Mouse (Mus musculus): ENCODE data around the gene 4921507P07Rik. TPM values are rescaled to one million over a fixed set of nuclear protein-coding genes. Genes with fewer than 3 reads are reported as not detected.
"Not testable (repeated sequence)": the region's sequence is repeated elsewhere in the genome, so short reads cannot be mapped to it uniquely, and the experiment has no call there.

The 4921507P07Rik gene
- polyA plus RNA-seq, 1 experiment from 2014 or later = 1.1 TPM

GRCm38 (mm10) chr6:50588251-50588650, 8.2 kb downstream of the 4921507P07Rik start:
- H3K4me3 ChIP-seq (replicated peaks) = no peak overlapping the region
- H3K4me1 ChIP-seq = peaks cover 19% of the 10 kb centered on the region
- H3K9ac ChIP-seq = no peak overlapping the region
- ATAC-seq (replicated peaks; ENCODE audit: low FRiP score) = no peak
- 91% methylated on average over 1 of the region's 1 CpGs for WGBS
- no peaks in the 10 kb centered on the region for H3K9me3 ChIP-seq (replicated peaks)
- H3K4me2 ChIP-seq = no peak overlapping the region
- no peaks in the 10 kb centered on the region for H3K36me3 ChIP-seq
- no peak overlapping the region for H3K27ac ChIP-seq
- H3K27me3 ChIP-seq = no peaks in the 10 kb centered on the region

DNA sequence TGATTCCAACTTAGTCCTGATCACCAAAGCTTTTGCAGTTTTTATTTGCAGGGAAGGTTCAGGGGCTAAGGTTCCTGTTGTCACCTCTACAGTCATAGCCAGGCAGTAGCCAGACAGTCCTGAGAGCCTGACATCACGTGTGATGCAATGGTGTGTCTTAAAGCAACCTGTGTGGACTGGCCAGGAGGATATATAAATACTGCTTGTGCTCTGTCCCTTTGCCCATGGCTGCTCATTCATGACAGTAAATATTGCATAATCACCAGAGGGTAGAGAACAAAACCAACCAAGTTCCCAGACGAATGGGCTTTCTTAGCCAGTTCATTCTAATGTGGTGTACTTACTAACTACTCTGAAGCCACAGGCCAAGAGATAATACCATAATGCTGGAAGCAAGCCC, 9.0 kb downstream of the 4921507P07Rik start:
- no peak overlapping the region for H3K27ac ChIP-seq
- no peaks in the 10 kb centered on the region for H3K9me3 ChIP-seq (replicated peaks)
- WGBS = 59% methylated on average over 2 of the region's 2 CpGs
- H3K36me3 ChIP-seq = no peaks in the 10 kb centered on the region
- no peak overlapping the region for H3K4me2 ChIP-seq
- no peak for ATAC-seq (replicated peaks; ENCODE audit: low FRiP score)
- H3K27me3 ChIP-seq = no peaks in the 10 kb centered on the region
- peaks cover 19% of the 10 kb centered on the region for H3K4me1 ChIP-seq
- H3K4me3 ChIP-seq (replicated peaks) = no peak overlapping the region
- H3K9ac ChIP-seq = no peak overlapping the region

DNA sequence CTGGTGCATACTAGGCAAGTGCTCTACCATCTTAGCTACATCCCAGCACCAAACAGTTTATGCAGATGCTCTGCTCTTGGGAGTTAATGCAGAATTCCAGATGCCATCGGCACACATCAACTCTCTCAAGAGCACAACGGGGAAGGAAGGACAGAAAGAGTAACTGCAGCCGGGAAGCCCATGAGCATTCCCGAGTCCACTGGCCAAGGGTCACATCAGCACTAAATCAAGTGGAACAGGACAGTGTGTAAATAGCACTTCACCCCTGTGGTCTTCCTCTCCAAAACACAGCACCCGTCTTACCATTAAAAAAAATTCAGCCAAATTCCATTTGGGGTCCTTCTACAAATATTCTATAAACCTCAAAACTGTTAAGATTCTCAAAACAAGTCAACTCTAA, 10.1 kb downstream of the 4921507P07Rik start:
- H3K4me3 ChIP-seq (replicated peaks) = no peak overlapping the region
- H3K9ac ChIP-seq = no peak overlapping the region
- H3K4me2 ChIP-seq = no peak overlapping the region
- no peaks in the 10 kb centered on the region for H3K27me3 ChIP-seq
- WGBS = 22% methylated on average over 5 of the region's 5 CpGs
- peaks cover 19% of the 10 kb centered on the region for H3K4me1 ChIP-seq
- H3K27ac ChIP-seq = no peak overlapping the region
- H3K36me3 ChIP-seq = no peaks in the 10 kb centered on the region
- no peaks in the 10 kb centered on the region for H3K9me3 ChIP-seq (replicated peaks)
- no peak for ATAC-seq (replicated peaks; ENCODE audit: low FRiP score)

- H3K36me3 ChIP-seq = no peaks in the 10 kb centered on the region
- H3K4me3 ChIP-seq (replicated peaks) = no peak overlapping the region
- no peak overlapping the region for H3K27ac ChIP-seq
- no peak overlapping the region for H3K4me2 ChIP-seq
- no peak overlapping the region for H3K9ac ChIP-seq
- H3K4me1 ChIP-seq = peaks cover 19% of the 10 kb centered on the region
- no peaks in the 10 kb centered on the region for H3K9me3 ChIP-seq (replicated peaks)
- 45% methylated on average over 7 of the region's 7 CpGs for WGBS
- H3K27me3 ChIP-seq = no peaks in the 10 kb centered on the region
- no peak for ATAC-seq (replicated peaks; ENCODE audit: low FRiP score)
Measured at GRCm38 (mm10) chr6:50585733-50586132, 10.7 kb downstream of the 4921507P07Rik start.

DNA sequence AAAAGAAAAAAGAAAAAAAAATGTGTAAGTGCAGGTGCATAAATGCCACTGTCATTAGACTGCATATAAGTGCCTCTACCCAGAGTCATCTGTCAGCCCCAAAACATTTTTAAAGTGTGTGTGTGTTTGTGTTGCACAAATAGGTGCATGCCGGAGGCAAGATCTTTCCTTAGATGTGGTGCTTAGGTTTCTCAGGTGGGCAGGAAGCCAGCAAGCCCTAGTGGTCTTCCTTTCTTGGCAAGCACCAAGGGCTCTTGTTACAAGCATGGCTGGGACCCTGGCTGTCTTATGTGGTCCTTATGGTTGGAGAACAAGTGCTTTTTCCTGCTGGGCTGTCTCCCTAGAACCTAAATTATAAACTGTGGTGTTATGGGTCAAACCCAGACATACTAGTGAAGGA, 24.8 kb downstream of the 4921507P07Rik start:
- H3K9me3 ChIP-seq (replicated peaks) = no peaks in the 10 kb centered on the region

GRCm38 (mm10) chr6:50566997-50567255, 29.5 kb downstream of the 4921507P07Rik start:
- Histone ChIP-seq H3K36me3 (peaks cover 19% of the 10 kb centered on the region), H3K9me3 (replicated peaks) (no peaks in the 10 kb centered on the region), H3K4me2 (peak overlapping the region; percentile 74), H3K27me3 (no peaks in the 10 kb centered on the region), H3K27ac (peak overlapping the region; percentile 92), H3K4me1 (peaks cover 11% of the 10 kb centered on the region), H3K9ac (peak overlapping the region; percentile 77), H3K4me3 (replicated peaks) (peak overlapping the region; percentile 93)
- 25% methylated on average over 6 of the region's 6 CpGs for WGBS
- no peak for ATAC-seq (replicated peaks; ENCODE audit: low FRiP score)

More for the DNA sequence above, 24.8 kb downstream of the 4921507P07Rik start:
- no peaks in the 10 kb centered on the region for H3K36me3 ChIP-seq
- H3K9ac ChIP-seq = no peak overlapping the region
- 78% methylated on average over 1 of the region's 1 CpGs for WGBS
- no peak for ATAC-seq (replicated peaks; ENCODE audit: low FRiP score)
- peaks cover 6% of the 10 kb centered on the region; the same call in 1 of the 2 replicates for H3K4me1 ChIP-seq
- H3K27ac ChIP-seq = no peak overlapping the region
- H3K27me3 ChIP-seq = no peaks in the 10 kb centered on the region
- no peak overlapping the region for H3K4me2 ChIP-seq
- no peak overlapping the region for H3K4me3 ChIP-seq (replicated peaks)

DNA sequence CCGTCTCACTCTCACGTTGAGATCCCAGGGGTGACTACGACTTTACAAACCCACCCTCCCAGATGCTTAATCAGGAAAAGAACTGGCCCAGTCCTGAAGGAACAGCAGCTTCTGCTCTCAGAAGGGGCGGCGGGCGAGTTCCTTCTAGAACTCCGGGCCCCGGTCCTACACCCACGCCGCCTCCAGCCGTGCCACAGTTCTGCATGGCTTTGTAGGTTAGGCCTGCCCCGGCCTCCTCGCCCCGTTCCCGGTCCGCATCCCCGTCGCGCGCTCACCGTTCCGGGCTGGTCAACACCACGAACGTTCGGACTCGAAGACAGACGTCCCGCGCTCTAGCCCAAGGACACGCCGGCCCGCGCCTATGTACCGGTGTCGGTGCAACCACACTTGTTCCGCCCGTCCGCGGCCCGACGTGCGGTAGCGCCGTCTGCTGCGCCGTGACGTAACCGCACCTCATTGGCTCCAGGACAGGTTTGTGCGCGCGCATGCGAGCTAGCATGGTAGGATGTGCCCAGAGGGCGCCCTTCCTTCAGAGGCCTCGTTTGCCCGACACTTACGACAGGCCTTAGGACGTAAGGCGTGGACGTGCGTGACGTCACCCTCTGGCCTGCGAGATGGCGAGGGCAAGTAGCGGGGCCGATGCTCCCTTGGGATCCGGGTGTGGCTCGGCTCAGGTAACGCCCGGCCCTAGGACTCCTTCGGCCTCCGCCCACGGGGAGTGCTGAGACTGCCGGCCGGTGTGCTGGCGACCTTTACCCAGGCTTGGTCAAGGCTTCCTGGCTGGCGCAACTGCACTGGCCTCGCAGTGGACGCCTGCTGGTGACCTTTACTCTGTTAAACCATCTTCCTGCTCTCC, 30.1 kb downstream of the 4921507P07Rik start, which contains the start of gene Cycs:
Gene Cycs, minus strand, starts transcription at position 398 of the 856 bp plus-strand sequence.
- H3K27me3 ChIP-seq = no peaks in the 10 kb centered on the region
- peaks cover 11% of the 10 kb centered on the region for H3K4me1 ChIP-seq
- under 1% methylated on average over 78 of the region's 78 CpGs for WGBS
- H3K9me3 ChIP-seq (replicated peaks) = no peaks in the 10 kb centered on the region
- peak within 1 kb of the TSS; percentile 74 for H3K4me2 ChIP-seq
- peak; percentile 99 for ATAC-seq (replicated peaks; ENCODE audit: low FRiP score)
- H3K36me3 ChIP-seq = peaks cover 19% of the 10 kb centered on the region
- H3K9ac ChIP-seq = peak within 1 kb of the TSS; percentile 90
- H3K27ac ChIP-seq = peak within 1 kb of the TSS; percentile 92
- peak within 1 kb of the TSS; percentile 93 for H3K4me3 ChIP-seq (replicated peaks)

GRCm38 (mm10) chr6:50563651-50564050, 32.8 kb downstream of the 4921507P07Rik start:
- peaks cover 19% of the 10 kb centered on the region for H3K36me3 ChIP-seq
- over 99% methylated on average over 3 of the region's 3 CpGs for WGBS
- H3K4me1 ChIP-seq = peaks cover 11% of the 10 kb centered on the region
- H3K9me3 ChIP-seq (replicated peaks) = no peaks in the 10 kb centered on the region
- no peak overlapping the region for H3K27ac ChIP-seq
- H3K9ac ChIP-seq = no peak overlapping the region
- no peak overlapping the region for H3K4me3 ChIP-seq (replicated peaks)
- ATAC-seq (replicated peaks; ENCODE audit: low FRiP score) = no peak
- no peaks in the 10 kb centered on the region for H3K27me3 ChIP-seq
- no peak overlapping the region for H3K4me2 ChIP-seq

DNA sequence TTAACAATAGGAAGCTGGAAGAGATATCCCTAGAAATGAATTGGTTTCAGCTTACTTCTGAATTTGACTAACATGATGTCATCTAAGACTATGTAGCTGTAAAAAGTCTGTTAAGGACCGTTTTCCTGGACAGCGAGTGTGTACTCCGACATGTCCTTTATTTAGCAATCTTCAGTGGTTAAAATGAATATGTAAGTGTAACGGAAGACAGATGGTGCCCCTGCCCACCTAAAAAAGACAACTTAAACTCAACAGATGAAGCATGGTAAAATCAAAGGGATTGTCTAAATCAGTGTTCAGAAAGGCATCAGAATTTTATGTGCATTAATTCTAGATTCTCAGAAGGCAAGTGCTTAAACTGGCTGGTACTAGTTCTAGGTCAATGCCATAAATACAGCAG, 34.0 kb downstream of the 4921507P07Rik start:
- no peak for ATAC-seq (replicated peaks; ENCODE audit: low FRiP score)
- WGBS = 88% methylated on average over 4 of the region's 4 CpGs
- Histone ChIP-seq H3K9ac (no peak overlapping the region), H3K4me2 (no peak overlapping the region), H3K4me1 (peaks cover 11% of the 10 kb centered on the region), H3K4me3 (replicated peaks) (no peak overlapping the region), H3K9me3 (replicated peaks) (no peaks in the 10 kb centered on the region), H3K36me3 (peaks cover 19% of the 10 kb centered on the region), H3K27me3 (no peaks in the 10 kb centered on the region), H3K27ac (no peak overlapping the region)

DNA sequence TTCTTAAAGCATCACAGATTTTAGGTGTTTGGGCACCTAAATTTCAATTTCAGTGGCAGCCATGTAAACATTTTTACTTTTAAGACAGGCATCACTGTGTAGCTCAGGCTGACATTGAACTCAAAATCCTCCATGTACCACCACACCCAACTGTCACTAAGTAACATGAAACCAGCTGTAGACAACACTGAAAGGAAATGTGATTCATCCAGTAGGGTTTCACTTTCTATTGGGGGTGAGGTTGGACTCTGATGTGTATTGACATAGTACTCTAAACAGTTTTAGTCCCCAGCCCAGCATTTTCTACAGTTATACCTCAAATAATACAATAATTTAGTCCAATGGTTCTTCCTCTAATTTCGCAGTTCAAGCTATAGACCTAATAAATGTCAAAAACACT, 35.7 kb downstream of the 4921507P07Rik start:
- Histone ChIP-seq H3K4me1 (peaks cover 6% of the 10 kb centered on the region), H3K4me3 (replicated peaks) (no peak overlapping the region), H3K36me3 (peaks cover 19% of the 10 kb centered on the region), H3K9ac (no peak overlapping the region), H3K27ac (no peak overlapping the region), H3K9me3 (replicated peaks) (no peaks in the 10 kb centered on the region), H3K4me2 (no peak overlapping the region), H3K27me3 (no peaks in the 10 kb centered on the region)
- ATAC-seq (replicated peaks; ENCODE audit: low FRiP score) = no peak
- 89% methylated on average over 1 of the region's 1 CpGs for WGBS

DNA sequence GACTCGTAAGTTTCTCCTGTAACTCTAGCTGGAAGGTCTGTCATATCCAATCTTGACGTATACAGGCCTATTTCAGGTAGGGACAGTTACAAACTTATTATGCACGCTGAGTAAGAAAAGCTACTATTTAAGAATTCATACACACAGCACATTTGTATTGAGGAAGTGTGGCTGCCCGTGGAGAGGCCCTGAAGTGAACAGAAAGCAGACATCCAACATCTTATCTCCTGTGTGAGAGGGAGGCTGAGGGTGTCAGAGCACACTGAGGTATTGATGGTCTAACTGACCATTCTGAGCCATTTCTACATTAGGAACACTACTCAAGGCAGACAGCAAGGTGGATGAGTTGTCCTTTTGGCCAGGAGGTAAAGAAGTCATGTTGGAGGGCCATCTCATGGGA, 37.6 kb downstream of the 4921507P07Rik start:
- Histone ChIP-seq H3K9me3 (replicated peaks) (no peaks in the 10 kb centered on the region), H3K4me1 (no peaks in the 10 kb centered on the region), H3K27ac (no peak overlapping the region), H3K9ac (no peak overlapping the region), H3K4me2 (no peak overlapping the region), H3K36me3 (peaks cover 16% of the 10 kb centered on the region), H3K27me3 (no peaks in the 10 kb centered on the region), H3K4me3 (replicated peaks) (no peak overlapping the region)
- 87% methylated on average over 4 of the region's 4 CpGs for WGBS
- no peak for ATAC-seq (replicated peaks; ENCODE audit: low FRiP score)

GRCm38 (mm10) chr6:50557566-50557965, 38.9 kb downstream of the 4921507P07Rik start:
- Histone ChIP-seq H3K4me1 (no peaks in the 10 kb centered on the region), H3K4me2 (no peak overlapping the region), H3K9ac (no peak overlapping the region), H3K27ac (no peak overlapping the region), H3K9me3 (replicated peaks) (no peaks in the 10 kb centered on the region), H3K27me3 (no peaks in the 10 kb centered on the region), H3K36me3 (peaks cover 4% of the 10 kb centered on the region), H3K4me3 (replicated peaks) (no peak overlapping the region)
- ATAC-seq (replicated peaks; ENCODE audit: low FRiP score) = no peak
- 88% methylated on average over 6 of the region's 6 CpGs for WGBS

GRCm38 (mm10) chr6:50554223-50554622, 42.2 kb downstream of the 4921507P07Rik start:
- 76% methylated on average over 2 of the region's 2 CpGs for WGBS
- not testable (repeated sequence) for H3K4me3 ChIP-seq (replicated peaks); H3K4me1 ChIP-seq; H3K9ac ChIP-seq; H3K4me2 ChIP-seq; H3K27ac ChIP-seq; H3K9me3 ChIP-seq (replicated peaks); H3K36me3 ChIP-seq; H3K27me3 ChIP-seq; ATAC-seq (replicated peaks; ENCODE audit: low FRiP score)
